Mouse (Mus musculus) neural tube, embryonic 12.5 days (tissue): ENCODE data around the gene Spock2. TPM values are rescaled to one million over a fixed set of nuclear protein-coding genes. Genes with fewer than 3 reads are reported as not detected.

Experiments used
- ATAC-seq: fragments of 200-750 bp; cut with Nextera tagmentation; 2 replicates; pipeline ENCODE4 v1.8.0; 2017; ENCODE audit warnings: low read depth, mild to moderate bottlenecking, moderate TSS enrichment, moderate library complexity; ENCODE audit not compliant: low FRiP score
- H3K27ac ChIP-seq: fragments of 300-500 bp; sonication (generic); 2 replicates; pipeline ENCODE4 v1.5.1; 2016
- H3K27me3 ChIP-seq: fragments of 300-500 bp; sonication (generic); replicated peaks from 2 replicates; pipeline ENCODE4 v1.6.1; 2016; ENCODE audit warnings: mild to moderate bottlenecking
- H3K36me3 ChIP-seq: fragments of 300-500 bp; sonication (generic); 2 replicates; pipeline ENCODE4 v1.6.1; 2016; ENCODE audit warnings: mild to moderate bottlenecking
- H3K4me1 ChIP-seq: fragments of 300-500 bp; sonication (generic); 2 replicates; pipeline ENCODE4 v1.6.1; 2016
- H3K4me2 ChIP-seq: fragments of 300-500 bp; sonication (generic); replicated peaks from 2 replicates; pipeline ENCODE4 v1.6.1; 2016; ENCODE audit warnings: mild to moderate bottlenecking
- H3K4me3 ChIP-seq: fragments of 300-500 bp; sonication (generic); 2 replicates; pipeline ENCODE4 v1.5.1; 2016
- H3K9ac ChIP-seq: fragments of 300-500 bp; sonication (generic); 2 replicates; pipeline ENCODE4 v1.6.1; 2016; ENCODE audit warnings: mild to moderate bottlenecking
- H3K9me3 ChIP-seq: fragments of 300-500 bp; sonication (generic); 2 replicates; pipeline ENCODE4 v1.6.1; 2016; ENCODE audit warnings: mild to moderate bottlenecking
- WGBS: fragments of 180-500 bp; shearing (Covaris S2); methylation state at CpG from one replicate; pipeline ENCODE4 v1.1.7; 2016; 5-methylcytosine and 5-hydroxymethylcytosine counted together
- polyA plus RNA-seq: library from polyadenylated mRNA; unstranded; fragments of >200 nt; fragmentation: Nextera tagmentation; extraction: Ambion mirVana; gene quantifications from 2 replicates; pipeline ENCODE4 v1.2.1, GENCODE M21; 2016

The Spock2 gene
- polyA plus RNA-seq, 1 experiment from 2014 or later: 74.6 TPM

DNA sequence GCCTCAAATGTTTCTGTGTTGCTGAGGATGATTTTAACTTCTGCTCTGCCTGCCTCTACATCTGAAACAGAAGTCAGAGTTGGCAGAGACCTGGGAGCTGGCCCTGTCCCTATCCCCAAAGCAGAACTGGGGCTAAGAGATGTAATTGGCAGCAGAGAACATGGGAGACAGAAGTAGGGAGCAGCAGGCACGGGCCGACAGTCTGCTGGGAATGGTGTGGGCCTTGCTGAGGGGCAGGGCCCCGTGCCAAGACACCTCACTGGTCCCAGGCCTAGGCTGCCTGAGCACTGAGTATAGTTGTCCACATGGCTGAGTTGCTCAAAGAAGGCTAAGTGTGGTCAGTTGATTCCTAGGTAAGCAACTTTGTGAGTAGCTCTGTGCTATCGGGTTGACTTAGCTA lies 22.0 kb upstream of the Spock2 start:
- H3K9me3 ChIP-seq: no peaks in the 10 kb centered on the region
- no peak overlapping the region for H3K4me3 ChIP-seq
- 90% methylated on average over 4 of the region's 4 CpGs for WGBS
- no peaks in the 10 kb centered on the region for H3K27me3 ChIP-seq
- H3K4me2 ChIP-seq: no peak overlapping the region
- H3K36me3 ChIP-seq: no peaks in the 10 kb centered on the region
- H3K27ac ChIP-seq: no peak overlapping the region
- H3K9ac ChIP-seq: no peak overlapping the region
- peaks cover 8% of the 10 kb centered on the region for H3K4me1 ChIP-seq
- ATAC-seq: no peak

GRCm38 (mm10) chr10:60092311-60092710 lies 13.7 kb upstream of the Spock2 start:
- Histone ChIP-seq H3K4me2 (no peak overlapping the region), H3K9me3 (no peaks in the 10 kb centered on the region), H3K4me1 (peaks cover 5% of the 10 kb centered on the region; the same call in 1 of the 2 replicates), H3K9ac (no peak overlapping the region), H3K4me3 (no peak overlapping the region), H3K36me3 (no peaks in the 10 kb centered on the region), H3K27me3 (no peaks in the 10 kb centered on the region), H3K27ac (no peak overlapping the region)
- 87% methylated on average over 2 of the region's 2 CpGs for WGBS
- ATAC-seq: no peak

GRCm38 (mm10) chr10:60093751-60094150 lies 12.3 kb upstream of the Spock2 start:
- Histone ChIP-seq H3K9me3 (no peaks in the 10 kb centered on the region), H3K4me2 (no peak overlapping the region), H3K9ac (no peak overlapping the region), H3K36me3 (peaks cover 3% of the 10 kb centered on the region; the same call in 1 of the 2 replicates), H3K27me3 (no peaks in the 10 kb centered on the region), H3K4me1 (peaks cover 5% of the 10 kb centered on the region; the same call in 1 of the 2 replicates), H3K4me3 (no peak overlapping the region), H3K27ac (no peak overlapping the region)
- no peak for ATAC-seq
- WGBS: 90% methylated on average over 2 of the region's 2 CpGs

GRCm38 (mm10) chr10:60095558-60095957 lies 10.5 kb upstream of the Spock2 start:
- Histone ChIP-seq H3K27me3 (no peaks in the 10 kb centered on the region), H3K4me1 (peaks cover 5% of the 10 kb centered on the region; the same call in 1 of the 2 replicates), H3K9ac (no peak overlapping the region), H3K9me3 (no peaks in the 10 kb centered on the region), H3K4me3 (no peak overlapping the region), H3K27ac (no peak overlapping the region), H3K4me2 (no peak overlapping the region), H3K36me3 (peaks cover 3% of the 10 kb centered on the region; the same call in 1 of the 2 replicates)
- ATAC-seq: no peak
- WGBS: 91% methylated on average over 2 of the region's 2 CpGs

- ATAC-seq: no peak
- WGBS: 42% methylated on average over 1 of the region's 1 CpGs
- H3K9ac ChIP-seq: no peak overlapping the region
Observed at GRCm38 (mm10) chr10:60096302-60096701, 9.7 kb upstream of the Spock2 start.

DNA sequence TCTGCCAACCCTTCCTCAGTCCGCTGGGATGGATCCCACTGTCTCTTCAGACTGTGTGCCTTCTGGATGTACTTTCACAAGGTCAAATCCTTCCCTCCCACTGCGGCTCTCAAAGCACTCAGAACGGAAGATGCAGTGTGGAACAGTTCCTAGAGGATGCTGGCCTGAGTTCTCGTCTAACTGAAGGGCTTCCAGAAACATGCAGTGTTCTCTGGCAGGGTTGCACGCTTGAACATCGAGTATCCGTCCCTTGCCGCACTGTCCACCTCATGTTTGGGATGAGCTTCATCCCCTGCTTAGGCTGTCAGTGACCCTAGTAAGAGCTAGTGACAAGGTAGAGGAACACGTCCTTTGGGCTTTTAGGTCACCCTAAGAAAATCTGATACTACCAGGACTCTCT lies 8.9 kb upstream of the Spock2 start:
- no peak for ATAC-seq
- WGBS: 91% methylated on average over 9 of the region's 9 CpGs
- no peaks in the 10 kb centered on the region for H3K27me3 ChIP-seq
- no peak overlapping the region for H3K9ac ChIP-seq
- no peak overlapping the region for H3K4me3 ChIP-seq
- no peaks in the 10 kb centered on the region for H3K4me1 ChIP-seq
- H3K4me2 ChIP-seq: no peak overlapping the region
- peaks cover 3% of the 10 kb centered on the region; the same call in 1 of the 2 replicates for H3K36me3 ChIP-seq
- no peak overlapping the region for H3K27ac ChIP-seq
- H3K9me3 ChIP-seq: no peaks in the 10 kb centered on the region

More at GRCm38 (mm10) chr10:60096302-60096701, 9.7 kb upstream of the Spock2 start:
- H3K4me1 ChIP-seq: peaks cover under 1% of the 10 kb centered on the region; the same call in 1 of the 2 replicates
- no peak overlapping the region for H3K4me3 ChIP-seq
- H3K27ac ChIP-seq: no peak overlapping the region
- no peaks in the 10 kb centered on the region for H3K9me3 ChIP-seq
- H3K27me3 ChIP-seq: no peaks in the 10 kb centered on the region
- no peak overlapping the region for H3K4me2 ChIP-seq
- peaks cover 3% of the 10 kb centered on the region; the same call in 1 of the 2 replicates for H3K36me3 ChIP-seq

- ATAC-seq: no peak
- no peak overlapping the region for H3K9ac ChIP-seq
- no peaks in the 10 kb centered on the region for H3K9me3 ChIP-seq
- H3K27me3 ChIP-seq: no peaks in the 10 kb centered on the region
- H3K4me2 ChIP-seq: no peak overlapping the region
- peaks cover 3% of the 10 kb centered on the region; the same call in 1 of the 2 replicates for H3K36me3 ChIP-seq
- no peak overlapping the region for H3K4me3 ChIP-seq
- H3K4me1 ChIP-seq: no peaks in the 10 kb centered on the region
- H3K27ac ChIP-seq: no peak overlapping the region
- 86% methylated on average over 5 of the region's 5 CpGs for WGBS
Observed at GRCm38 (mm10) chr10:60097774-60098173, 8.2 kb upstream of the Spock2 start.

DNA sequence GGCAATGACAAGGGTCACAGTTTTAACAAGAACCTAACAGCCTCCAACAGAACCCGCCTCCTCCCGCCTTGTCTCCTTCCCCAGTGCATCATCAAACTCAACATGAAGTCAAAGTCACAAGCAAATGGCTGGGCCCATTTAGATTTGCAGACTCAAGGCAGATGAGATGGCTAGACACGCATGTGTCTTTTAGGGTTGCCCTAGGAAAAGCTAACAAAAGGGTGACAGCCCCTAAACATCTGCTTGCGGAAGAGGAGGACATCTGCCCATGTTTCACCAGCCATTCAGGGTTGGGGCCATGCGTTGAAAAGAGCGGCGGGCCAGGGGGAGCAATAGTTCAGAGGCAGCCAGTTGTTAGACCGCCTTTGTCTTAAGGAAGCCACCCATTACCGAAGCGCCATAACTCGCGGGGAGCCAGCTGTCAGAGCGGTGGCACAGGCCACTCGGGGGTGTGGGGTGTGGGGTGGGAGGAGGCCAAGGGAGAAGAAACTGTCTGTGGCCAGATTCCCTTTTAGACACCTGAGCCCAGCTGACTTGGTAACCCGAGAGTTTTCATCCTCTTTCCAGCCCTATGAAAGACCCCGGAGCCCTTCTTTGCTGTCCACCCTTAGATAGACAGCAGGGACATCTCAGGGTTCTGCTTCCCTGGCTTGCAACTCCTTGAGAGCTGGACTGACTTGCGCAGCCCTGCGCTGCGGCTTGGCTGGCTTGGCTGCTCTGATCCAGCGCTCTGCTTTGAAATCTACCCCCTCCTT lies 451 bp upstream of the Spock2 start:
- WGBS: 5% methylated on average over 20 of the region's 20 CpGs
- Histone ChIP-seq H3K4me3 (peak overlapping the region; percentile 70), H3K27me3 (peaks cover 16% of the 10 kb centered on the region), H3K4me1 (peaks cover 35% of the 10 kb centered on the region), H3K27ac (peak overlapping the region; percentile 74), H3K4me2 (peak overlapping the region; percentile 89), H3K9me3 (no peaks in the 10 kb centered on the region), H3K36me3 (no peaks in the 10 kb centered on the region), H3K9ac (peak overlapping the region; percentile 85)
- peak; percentile 51 for ATAC-seq

- peak; percentile 76 for ATAC-seq
- H3K27me3 ChIP-seq: peaks cover 16% of the 10 kb centered on the region
- under 1% methylated on average over 57 of the region's 57 CpGs for WGBS
- no peaks in the 10 kb centered on the region for H3K36me3 ChIP-seq
- H3K9me3 ChIP-seq: no peaks in the 10 kb centered on the region
- H3K4me2 ChIP-seq: peak overlapping the region; percentile 89
- peaks cover 38% of the 10 kb centered on the region for H3K4me1 ChIP-seq
- peak overlapping the region; percentile 85 for H3K9ac ChIP-seq
- peak overlapping the region; percentile 92 for H3K27ac ChIP-seq
- H3K4me3 ChIP-seq: peak overlapping the region; percentile 70
Observed at GRCm38 (mm10) chr10:60106531-60107186, 640 bp downstream of the Spock2 start.

DNA sequence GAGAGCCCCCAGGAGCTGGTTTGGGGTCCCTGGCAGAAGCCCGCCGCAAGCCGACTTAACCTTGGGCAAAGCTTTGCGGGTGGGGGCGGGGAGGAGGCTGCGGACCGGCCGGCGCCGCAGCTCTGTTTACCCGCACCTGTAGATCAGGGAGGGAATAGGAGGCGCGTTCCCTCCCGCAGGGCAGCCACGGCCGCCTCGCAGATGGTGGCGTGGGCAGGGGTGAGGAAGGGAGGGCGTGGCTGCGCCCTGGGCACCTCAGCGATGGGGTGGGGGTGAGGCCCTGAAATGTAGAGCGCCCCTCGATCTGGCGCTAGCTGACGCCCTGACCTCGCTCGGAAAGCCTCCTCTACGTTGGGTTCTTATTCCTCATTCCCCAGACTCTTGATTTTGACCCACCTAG lies 1.4 kb downstream of the Spock2 start:
- no peaks in the 10 kb centered on the region for H3K36me3 ChIP-seq
- H3K4me2 ChIP-seq: peak overlapping the region; percentile 89
- H3K27me3 ChIP-seq: peaks cover 16% of the 10 kb centered on the region
- H3K27ac ChIP-seq: peak overlapping the region; percentile 92; the same call in 1 of the 2 replicates
- peak overlapping the region; percentile 85 for H3K9ac ChIP-seq
- ATAC-seq: no peak
- peak overlapping the region; percentile 70 for H3K4me3 ChIP-seq
- peaks cover 38% of the 10 kb centered on the region for H3K4me1 ChIP-seq
- under 1% methylated on average over 28 of the region's 28 CpGs for WGBS
- no peaks in the 10 kb centered on the region for H3K9me3 ChIP-seq

DNA sequence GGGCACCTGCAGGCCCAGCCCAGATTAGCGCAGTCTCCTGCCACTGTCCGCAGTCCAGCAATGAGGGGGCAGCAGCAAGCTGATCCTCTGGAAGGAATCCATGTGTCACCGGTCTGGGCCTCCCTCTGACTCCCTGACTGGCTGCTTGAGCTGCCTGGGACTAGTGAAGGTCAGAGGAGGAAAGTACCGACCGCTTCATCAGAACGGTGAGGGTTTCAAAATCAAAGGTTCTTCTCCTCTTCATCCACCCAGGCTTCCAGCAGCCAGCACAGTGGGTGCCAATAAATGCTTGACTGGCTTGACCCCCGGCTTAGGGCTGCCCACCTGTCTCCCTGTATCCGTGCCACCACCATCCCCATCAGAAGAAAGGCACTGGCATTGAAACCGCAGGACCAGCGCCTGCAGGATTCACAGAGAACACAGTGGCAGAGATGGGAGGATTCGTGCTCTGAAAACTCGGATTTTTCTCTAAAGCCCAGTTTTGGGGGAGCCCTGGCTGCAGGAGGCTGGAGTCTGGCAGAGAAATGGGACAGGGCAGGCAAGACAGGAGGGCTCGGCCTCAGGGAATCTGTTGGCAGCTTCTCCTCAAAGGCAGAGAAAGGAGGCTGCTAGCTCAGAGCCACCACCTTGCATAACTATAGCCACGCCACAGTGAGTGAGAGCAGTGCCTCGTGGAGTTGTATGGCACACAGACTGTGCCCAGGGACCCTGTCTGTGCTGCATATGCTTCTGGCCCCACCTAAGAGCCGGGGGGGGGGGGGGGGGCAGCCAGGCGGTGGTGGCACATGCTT lies 2.5 kb downstream of the Spock2 start:
- ATAC-seq: no peak
- H3K36me3 ChIP-seq: no peaks in the 10 kb centered on the region
- H3K9me3 ChIP-seq: no peaks in the 10 kb centered on the region
- 48% methylated on average over 17 of the region's 17 CpGs for WGBS
- peaks cover 16% of the 10 kb centered on the region for H3K27me3 ChIP-seq
- peak overlapping the region; percentile 89 for H3K4me2 ChIP-seq
- peak overlapping the region; percentile 85 for H3K9ac ChIP-seq
- H3K27ac ChIP-seq: no peak overlapping the region
- H3K4me3 ChIP-seq: peak overlapping the region; percentile 70
- peaks cover 38% of the 10 kb centered on the region for H3K4me1 ChIP-seq

GRCm38 (mm10) chr10:60109336-60109735 lies 3.3 kb downstream of the Spock2 start:
- Histone ChIP-seq H3K4me3 (no peak overlapping the region), H3K9ac (no peak overlapping the region), H3K9me3 (no peaks in the 10 kb centered on the region), H3K27me3 (peaks cover 16% of the 10 kb centered on the region), H3K27ac (0 out of 2 replicates have a peak overlapping the region, but pooled peaks have one; percentile 1), H3K36me3 (no peaks in the 10 kb centered on the region), H3K4me2 (peak overlapping the region; percentile 26), H3K4me1 (peaks cover 42% of the 10 kb centered on the region)
- WGBS: 79% methylated on average over 8 of the region's 8 CpGs
- no peak for ATAC-seq
